Mouse (Mus musculus) spleen, postnatal 36 days (tissue): Measurements from ENCODE around the gene Ifit2.
A peak's percentile ranks its signal among the peaks of the same experiment; 100 is the strongest.

Experiments used
- DNase-seq, 2 experiments: peaks; one replicate each; pipeline ENCODE4 v3.0.0; 2022; ENCODE audit warnings: low spot score in 2 of 2, mixed read lengths in 1 of 2

The Ifit2 gene

GRCm38 (mm10) chr19:34550534-34551223, at the start of gene Ifit2:
Gene Ifit2 (plus strand): TSS chr19:34550694.
- peak; percentile 75 for DNase-seq

- DNase-seq, result peak; percentile 80 to 85
Measured at GRCm38 (mm10) chr19:34500763-34501162, 49.7 kb upstream of the Ifit2 start.

GRCm38 (mm10) chr19:34505161-34505721, 45.3 kb upstream of the Ifit2 start:
- DNase-seq, result no peak

GRCm38 (mm10) chr19:34510717-34511116, 39.8 kb upstream of the Ifit2 start:
- DNase-seq, result peak; percentile 21 to 37

GRCm38 (mm10) chr19:34511528-34511927, 39.0 kb upstream of the Ifit2 start:
- DNase-seq, result no peak

- DNase-seq, result peak; percentile 58 to 63
Measured at GRCm38 (mm10) chr19:34515681-34516080, 34.8 kb upstream of the Ifit2 start.

GRCm38 (mm10) chr19:34516346-34516745, 34.1 kb upstream of the Ifit2 start:
- DNase-seq, result no peak

- DNase-seq, result no peak
Measured at GRCm38 (mm10) chr19:34517197-34517596, 33.3 kb upstream of the Ifit2 start.

GRCm38 (mm10) chr19:34517812-34518594, 32.5 kb upstream of the Ifit2 start:
- no peak for DNase-seq

- DNase-seq, result no peak
Measured at GRCm38 (mm10) chr19:34518786-34519185, 31.7 kb upstream of the Ifit2 start.

- DNase-seq, result no peak
Measured at GRCm38 (mm10) chr19:34519646-34520045, 30.8 kb upstream of the Ifit2 start.

GRCm38 (mm10) chr19:34520051-34520450, 30.4 kb upstream of the Ifit2 start:
- no peak for DNase-seq

- DNase-seq, result peak in 1 of 2 experiments; percentile 20
Measured at GRCm38 (mm10) chr19:34521361-34521760, 29.1 kb upstream of the Ifit2 start.

GRCm38 (mm10) chr19:34521978-34522377, 28.5 kb upstream of the Ifit2 start:
- DNase-seq, result no peak

- DNase-seq, result no peak
Measured at GRCm38 (mm10) chr19:34523106-34523725, 27.3 kb upstream of the Ifit2 start.

GRCm38 (mm10) chr19:34524646-34525045, 25.8 kb upstream of the Ifit2 start:
- DNase-seq, result no peak

- DNase-seq, result peak; percentile 20 to 27
Measured at GRCm38 (mm10) chr19:34526321-34526923, 24.1 kb upstream of the Ifit2 start.

GRCm38 (mm10) chr19:34526941-34527682, 23.4 kb upstream of the Ifit2 start, which contains the start of gene Lipa:
Gene Lipa (minus strand): TSS chr19:34527474.
- DNase-seq, result peak; percentile 96

- DNase-seq, result no peak
Measured at GRCm38 (mm10) chr19:34532061-34532751, 18.3 kb upstream of the Ifit2 start.

- DNase-seq, result no peak
Measured at GRCm38 (mm10) chr19:34539422-34539821, 11.1 kb upstream of the Ifit2 start.
